Mouse (Mus musculus) embryonic facial prominence, embryonic 10.5 days (tissue): Measurements from ENCODE around the gene Btbd3. TPM values are rescaled to one million over a fixed set of nuclear protein-coding genes. Genes with fewer than 3 reads are reported as not detected.
A peak's percentile ranks its signal among the peaks of the same experiment; 100 is the strongest.

Experiments used
- DNase-seq: peaks from one replicate; pipeline ENCODE4 v3.0.0-alpha.2; 2017; ENCODE audit warnings: low spot score
- H3K27ac ChIP-seq: fragments of 300-500 bp; sonication (generic); replicated peaks from 2 replicates; pipeline ENCODE4 v1.5.1; 2016; ENCODE audit warnings: mild to moderate bottlenecking
- H3K27me3 ChIP-seq: fragments of 300-500 bp; sonication (generic); replicated peaks from 2 replicates; pipeline ENCODE4 v1.6.1; 2016; ENCODE audit warnings: low read depth, mild to moderate bottlenecking; ENCODE audit not compliant: poor library complexity, severe bottlenecking
- H3K36me3 ChIP-seq: fragments of 300-500 bp; sonication (generic); replicated peaks from 2 replicates; pipeline ENCODE4 v1.6.1; 2016; ENCODE audit warnings: mild to moderate bottlenecking, moderate library complexity
- H3K4me1 ChIP-seq: fragments of 300-500 bp; sonication (generic); 2 replicates; pipeline ENCODE4 v1.6.1; 2016
- H3K4me3 ChIP-seq: fragments of 300-500 bp; sonication (generic); 2 replicates; pipeline ENCODE4 v1.5.1; 2016; ENCODE audit warnings: mild to moderate bottlenecking, moderate library complexity
- H3K9me3 ChIP-seq: fragments of 300-500 bp; sonication (generic); 2 replicates; pipeline ENCODE4 v1.6.1; 2016; ENCODE audit warnings: mild to moderate bottlenecking
- WGBS: fragments of 180-500 bp; shearing (Covaris S2); methylation state at CpG from one replicate; pipeline ENCODE4 v1.1.7; 2016; 5-methylcytosine and 5-hydroxymethylcytosine counted together
- polyA plus RNA-seq: library from polyadenylated mRNA; unstranded; fragments of >200 nt; fragmentation: Nextera tagmentation; extraction: Ambion mirVana; gene quantifications from 2 replicates; pipeline ENCODE4 v1.2.1, GENCODE M21; 2016

Btbd3 gene
- polyA plus RNA-seq, 1 experiment from 2014 or later, result 18.6 TPM

- Histone ChIP-seq H3K4me3 (no peak overlapping the region), H3K36me3 (no peaks in the 10 kb centered on the region), H3K4me1 (no peaks in the 10 kb centered on the region), H3K9me3 (no peaks in the 10 kb centered on the region), H3K27ac (no peak overlapping the region), H3K27me3 (no peaks in the 10 kb centered on the region)
- no peak for DNase-seq
- WGBS, result 74% methylated on average over 1 of the region's 1 CpGs
Observed at GRCm38 (mm10) chr2:138338524-138338923, 82.2 kb downstream of the Btbd3 start.

- Histone ChIP-seq H3K9me3 (no peaks in the 10 kb centered on the region), H3K27me3 (no peaks in the 10 kb centered on the region), H3K4me1 (no peaks in the 10 kb centered on the region), H3K4me3 (no peak overlapping the region), H3K27ac (no peak overlapping the region), H3K36me3 (no peaks in the 10 kb centered on the region)
- DNase-seq, result no peak
- WGBS, result 95% methylated on average over 3 of the region's 3 CpGs
Observed at GRCm38 (mm10) chr2:138355366-138355765, 99.0 kb downstream of the Btbd3 start.

GRCm38 (mm10) chr2:138362474-138362873 lies 106.1 kb downstream of the Btbd3 start:
- Histone ChIP-seq H3K4me1 (peaks cover 13% of the 10 kb centered on the region), H3K27ac (peak overlapping the region; percentile 57; the same call in 1 of the 2 replicates), H3K9me3 (no peaks in the 10 kb centered on the region), H3K27me3 (no peaks in the 10 kb centered on the region), H3K36me3 (no peaks in the 10 kb centered on the region), H3K4me3 (no peak overlapping the region)
- 21% methylated on average over 5 of the region's 5 CpGs for WGBS
- DNase-seq, result peak; percentile 22

GRCm38 (mm10) chr2:138365391-138365790 lies 109.0 kb downstream of the Btbd3 start:
- H3K4me1 ChIP-seq, result peaks cover 13% of the 10 kb centered on the region
- DNase-seq, result no peak
- no peak overlapping the region for H3K4me3 ChIP-seq
- H3K9me3 ChIP-seq, result no peaks in the 10 kb centered on the region
- WGBS, result 93% methylated on average over 4 of the region's 4 CpGs
- no peaks in the 10 kb centered on the region for H3K36me3 ChIP-seq
- H3K27me3 ChIP-seq, result no peaks in the 10 kb centered on the region
- no peak overlapping the region for H3K27ac ChIP-seq

- Histone ChIP-seq H3K4me3 (no peak overlapping the region), H3K4me1 (no peaks in the 10 kb centered on the region), H3K36me3 (no peaks in the 10 kb centered on the region), H3K27ac (no peak overlapping the region), H3K9me3 (no peaks in the 10 kb centered on the region), H3K27me3 (no peaks in the 10 kb centered on the region)
- DNase-seq, result no peak
- 92% methylated on average over 5 of the region's 5 CpGs for WGBS
Observed at GRCm38 (mm10) chr2:138374556-138374955, 118.2 kb downstream of the Btbd3 start.

- H3K4me3 ChIP-seq, result no peak overlapping the region
- no peak overlapping the region for H3K27ac ChIP-seq
- H3K9me3 ChIP-seq, result no peaks in the 10 kb centered on the region
- H3K36me3 ChIP-seq, result no peaks in the 10 kb centered on the region
- no peak for DNase-seq
- H3K27me3 ChIP-seq, result no peaks in the 10 kb centered on the region
- H3K4me1 ChIP-seq, result no peaks in the 10 kb centered on the region
Observed at GRCm38 (mm10) chr2:138378855-138379254, 122.5 kb downstream of the Btbd3 start.

GRCm38 (mm10) chr2:138384762-138385161 lies 128.4 kb downstream of the Btbd3 start:
- Histone ChIP-seq H3K9me3 (no peaks in the 10 kb centered on the region), H3K27ac (no peak overlapping the region), H3K4me3 (no peak overlapping the region), H3K4me1 (no peaks in the 10 kb centered on the region), H3K36me3 (no peaks in the 10 kb centered on the region), H3K27me3 (no peaks in the 10 kb centered on the region)
- WGBS, result 82% methylated on average over 2 of the region's 2 CpGs
- DNase-seq, result no peak

GRCm38 (mm10) chr2:138388591-138388990 lies 132.2 kb downstream of the Btbd3 start:
- H3K4me1 ChIP-seq, result no peaks in the 10 kb centered on the region
- DNase-seq, result no peak
- no peaks in the 10 kb centered on the region for H3K36me3 ChIP-seq
- WGBS, result 73% methylated on average over 1 of the region's 1 CpGs
- H3K9me3 ChIP-seq, result no peaks in the 10 kb centered on the region
- H3K4me3 ChIP-seq, result no peak overlapping the region
- no peaks in the 10 kb centered on the region for H3K27me3 ChIP-seq
- no peak overlapping the region for H3K27ac ChIP-seq

GRCm38 (mm10) chr2:138403046-138403445 lies 146.7 kb downstream of the Btbd3 start:
- Histone ChIP-seq H3K27ac (no peak overlapping the region), H3K4me3 (no peak overlapping the region), H3K4me1 (peaks cover 9% of the 10 kb centered on the region), H3K9me3 (no peaks in the 10 kb centered on the region), H3K27me3 (no peaks in the 10 kb centered on the region), H3K36me3 (no peaks in the 10 kb centered on the region)
- 59% methylated on average over 5 of the region's 5 CpGs for WGBS
- DNase-seq, result no peak

GRCm38 (mm10) chr2:138405753-138406528 lies 149.6 kb downstream of the Btbd3 start:
- 29% methylated on average over 4 of the region's 4 CpGs for WGBS
- no peak overlapping the region for H3K27ac ChIP-seq
- DNase-seq, result peak; percentile 39
- H3K4me3 ChIP-seq, result no peak overlapping the region
- H3K36me3 ChIP-seq, result no peaks in the 10 kb centered on the region
- H3K9me3 ChIP-seq, result no peaks in the 10 kb centered on the region
- H3K4me1 ChIP-seq, result peaks cover 9% of the 10 kb centered on the region
- no peaks in the 10 kb centered on the region for H3K27me3 ChIP-seq

GRCm38 (mm10) chr2:138406703-138407102 lies 150.3 kb downstream of the Btbd3 start:
- Histone ChIP-seq H3K4me3 (no peak overlapping the region), H3K4me1 (peaks cover 9% of the 10 kb centered on the region), H3K27ac (no peak overlapping the region), H3K9me3 (no peaks in the 10 kb centered on the region), H3K27me3 (no peaks in the 10 kb centered on the region), H3K36me3 (no peaks in the 10 kb centered on the region)
- DNase-seq, result no peak

- Histone ChIP-seq H3K27ac (peak overlapping the region; percentile 21; the same call in 1 of the 2 replicates), H3K4me1 (peaks cover 10% of the 10 kb centered on the region), H3K9me3 (no peaks in the 10 kb centered on the region), H3K27me3 (no peaks in the 10 kb centered on the region), H3K4me3 (no peak overlapping the region), H3K36me3 (no peaks in the 10 kb centered on the region)
- WGBS, result 43% methylated on average over 5 of the region's 5 CpGs
- peak; percentile 14 for DNase-seq
Observed at GRCm38 (mm10) chr2:138412537-138412936, 156.2 kb downstream of the Btbd3 start.

- Histone ChIP-seq H3K9me3 (no peaks in the 10 kb centered on the region), H3K4me3 (no peak overlapping the region), H3K36me3 (no peaks in the 10 kb centered on the region), H3K27ac (no peak overlapping the region), H3K27me3 (no peaks in the 10 kb centered on the region), H3K4me1 (no peaks in the 10 kb centered on the region)
- DNase-seq, result no peak
- 83% methylated on average over 2 of the region's 2 CpGs for WGBS
Observed at GRCm38 (mm10) chr2:138422321-138422720, 166.0 kb downstream of the Btbd3 start.
